Mouse (Mus musculus) cerebellum, adult 9-11 months (tissue): ENCODE data around the gene Shld1.

ENCODE experiments used
- DNase-seq: peaks from one replicate; pipeline ENCODE4 v3.0.0; 2022

Shld1 gene

DNA sequence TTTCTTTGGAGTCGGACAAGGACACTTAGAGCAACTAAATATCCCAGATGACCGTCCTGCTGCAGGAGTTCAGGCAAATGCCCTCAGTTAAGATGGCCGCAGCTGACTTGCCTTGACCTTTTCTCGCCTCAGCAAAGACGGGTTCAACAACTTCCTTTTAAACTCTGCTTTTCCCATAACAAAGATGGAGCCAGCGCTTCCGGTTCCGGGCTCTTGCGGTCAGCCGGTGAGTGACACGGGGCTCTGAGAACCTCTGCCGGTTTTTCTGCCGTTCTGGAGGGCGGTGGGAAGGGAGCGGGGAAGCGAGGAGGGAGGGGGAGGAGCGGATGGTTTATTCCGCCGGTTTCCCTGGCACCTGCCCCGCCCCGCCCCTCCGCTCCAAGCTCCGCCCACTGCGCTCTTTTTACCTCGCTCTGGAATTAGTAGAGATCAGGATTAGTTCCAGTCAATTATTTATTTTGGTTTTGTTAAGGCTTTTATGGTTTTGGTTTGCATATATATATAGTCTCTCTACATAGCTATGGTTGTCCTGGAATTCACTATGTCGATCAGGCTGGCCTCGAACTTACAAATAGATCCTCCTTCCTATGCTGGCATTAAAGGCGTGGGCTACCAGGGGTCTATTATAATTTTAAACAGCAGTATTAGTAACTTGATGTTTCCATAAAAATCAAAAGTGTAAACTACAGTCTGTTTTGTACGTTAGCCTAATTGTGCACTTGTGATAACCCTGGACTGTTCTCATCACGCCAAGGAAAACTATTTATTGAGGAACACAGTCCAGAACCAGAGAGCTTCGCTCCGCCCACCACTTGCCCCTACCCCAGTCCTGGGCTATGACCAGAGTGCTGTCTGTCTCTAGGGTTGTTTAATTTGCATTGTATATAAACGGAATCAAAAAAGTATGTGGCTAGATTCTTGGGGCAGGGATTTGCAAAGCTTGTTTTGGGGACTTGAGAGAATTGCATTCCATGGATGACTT, at the start of gene Shld1:
TSS of gene Shld1 (plus strand) at position 176 of the 982 bp plus-strand sequence.
- peak; percentile 95 for DNase-seq

DNA sequence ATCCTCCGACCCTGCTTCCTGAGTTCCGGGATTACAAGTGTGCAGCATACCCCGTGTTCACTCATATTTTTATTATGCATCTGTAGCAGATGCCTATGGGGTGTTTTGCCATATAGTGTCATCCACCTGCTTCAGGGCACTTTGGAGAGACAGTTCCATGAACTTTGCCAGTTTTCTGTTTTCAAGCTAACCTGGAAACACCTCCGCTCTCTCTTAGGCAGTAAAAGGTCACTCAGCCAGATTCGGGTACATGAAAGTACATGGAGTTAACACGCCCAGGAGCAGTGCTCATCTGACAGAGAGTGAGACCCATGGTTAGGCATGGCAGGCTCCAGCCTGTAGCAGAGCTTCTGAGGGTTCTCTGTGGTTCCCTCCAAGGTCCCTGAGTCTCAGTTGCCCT, 48.4 kb upstream of the Shld1 start:
- no peak for DNase-seq

- no peak for DNase-seq
Measured at GRCm38 (mm10) chr2:132639337-132639736, 47.4 kb upstream of the Shld1 start.

- DNase-seq: no peak
Measured at GRCm38 (mm10) chr2:132641196-132641595, 45.5 kb upstream of the Shld1 start.

DNA sequence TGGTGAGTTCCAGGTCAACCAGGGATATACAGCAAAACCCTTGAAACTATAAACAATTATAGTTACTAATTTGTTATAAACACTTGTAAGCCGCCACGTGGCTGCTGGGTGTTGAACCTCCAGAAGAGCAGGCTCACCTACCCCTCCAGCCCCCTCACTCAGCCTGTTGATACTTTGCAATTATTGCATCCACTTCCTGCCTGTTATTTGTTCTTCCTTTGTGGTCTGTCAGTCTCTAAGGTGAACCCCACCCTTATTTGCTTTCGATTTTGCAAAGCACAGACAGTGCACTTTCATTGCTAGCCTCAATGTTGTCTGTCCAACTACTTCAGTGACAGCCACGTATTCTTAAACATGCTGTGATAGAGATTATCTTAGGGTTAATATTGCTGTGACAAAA, 43.6 kb upstream of the Shld1 start:
- no peak for DNase-seq

DNA sequence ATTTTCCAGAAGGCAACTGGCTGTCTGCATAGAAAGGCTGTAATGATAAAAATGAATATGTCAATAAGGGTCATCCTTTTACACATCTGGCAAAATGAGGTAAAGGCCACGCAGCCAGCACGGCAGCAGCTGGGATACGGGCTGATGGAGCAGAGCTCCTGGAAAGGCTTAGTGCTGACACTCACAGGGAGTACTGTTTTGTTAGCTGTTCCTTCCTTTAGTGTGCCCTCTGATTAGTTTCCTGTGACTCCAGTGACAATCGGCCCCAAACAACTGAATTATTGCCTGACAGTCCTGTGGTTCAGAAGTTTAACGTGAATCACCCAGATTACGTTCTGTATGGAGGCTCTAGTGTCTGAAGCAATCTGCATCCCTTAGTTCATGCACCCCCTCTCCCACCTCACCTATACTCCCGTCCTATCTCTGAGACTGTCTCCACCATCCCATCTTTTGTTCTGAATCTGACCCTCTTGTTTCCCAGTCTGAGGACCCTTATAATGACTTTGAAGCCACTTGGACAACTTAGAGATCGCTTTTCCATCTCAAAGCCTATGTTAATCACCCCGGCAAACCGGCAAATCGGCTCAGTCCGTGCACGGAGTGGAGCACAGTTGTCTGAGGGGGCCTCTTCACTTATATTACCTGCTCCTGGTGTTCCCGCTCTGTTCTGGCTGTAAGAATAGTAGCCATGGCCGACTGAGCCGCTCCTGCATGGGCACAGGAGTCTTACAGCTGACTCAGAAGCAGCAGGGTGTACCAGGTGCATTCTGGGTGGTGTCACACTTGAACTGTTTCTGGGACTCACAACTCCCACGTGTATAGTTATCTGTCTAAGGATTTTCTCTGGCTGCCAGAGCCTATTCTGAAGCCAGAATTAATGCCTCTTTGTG, 39.6 kb upstream of the Shld1 start:
- DNase-seq: no peak

DNA sequence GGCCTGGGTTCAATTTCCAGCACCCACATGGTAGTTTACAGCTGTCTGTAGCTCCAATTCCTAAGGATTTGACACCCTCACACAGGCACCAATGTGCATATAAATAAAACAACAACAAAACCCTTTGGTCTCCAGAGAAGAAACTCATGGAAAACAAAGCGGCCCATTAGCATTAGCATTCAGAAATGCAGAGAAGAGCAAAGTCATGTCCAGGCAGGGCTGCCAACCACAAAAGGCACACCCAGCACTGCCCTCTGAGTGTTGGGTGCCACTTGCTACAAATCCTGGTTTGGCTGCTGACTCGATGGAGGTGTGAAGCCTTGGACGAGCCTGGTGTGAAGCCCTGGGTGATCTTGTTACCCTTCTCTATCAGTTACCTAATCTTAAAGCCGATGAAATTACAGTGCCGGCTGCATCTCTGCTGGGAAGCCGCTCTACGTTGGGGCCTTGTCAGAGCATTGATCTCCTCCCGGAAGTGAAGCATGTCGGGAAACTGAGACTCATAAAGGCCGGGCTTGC, 37.3 kb upstream of the Shld1 start:
- no peak for DNase-seq

GRCm38 (mm10) chr2:132650546-132650945, 36.2 kb upstream of the Shld1 start:
- no peak for DNase-seq

DNA sequence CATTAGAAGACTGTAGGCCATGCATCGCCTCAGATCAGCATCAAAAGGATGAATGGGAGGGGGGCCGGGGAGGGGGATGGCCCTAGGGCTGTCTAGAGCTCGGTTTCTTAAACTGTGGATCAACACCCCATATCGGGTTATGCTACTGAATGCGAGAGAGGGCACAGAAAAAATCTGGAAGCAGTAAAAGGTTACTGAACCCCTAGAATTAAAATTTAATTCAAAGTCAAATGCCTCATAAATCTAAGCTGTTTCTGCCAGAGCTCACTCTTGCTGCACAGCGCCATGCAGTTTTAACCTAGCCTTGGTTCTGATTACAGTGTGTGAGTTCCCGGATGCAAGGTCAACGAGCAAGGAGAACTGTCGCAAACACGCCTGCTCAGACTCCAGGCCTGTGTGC, 34.3 kb upstream of the Shld1 start:
- DNase-seq: no peak

DNA sequence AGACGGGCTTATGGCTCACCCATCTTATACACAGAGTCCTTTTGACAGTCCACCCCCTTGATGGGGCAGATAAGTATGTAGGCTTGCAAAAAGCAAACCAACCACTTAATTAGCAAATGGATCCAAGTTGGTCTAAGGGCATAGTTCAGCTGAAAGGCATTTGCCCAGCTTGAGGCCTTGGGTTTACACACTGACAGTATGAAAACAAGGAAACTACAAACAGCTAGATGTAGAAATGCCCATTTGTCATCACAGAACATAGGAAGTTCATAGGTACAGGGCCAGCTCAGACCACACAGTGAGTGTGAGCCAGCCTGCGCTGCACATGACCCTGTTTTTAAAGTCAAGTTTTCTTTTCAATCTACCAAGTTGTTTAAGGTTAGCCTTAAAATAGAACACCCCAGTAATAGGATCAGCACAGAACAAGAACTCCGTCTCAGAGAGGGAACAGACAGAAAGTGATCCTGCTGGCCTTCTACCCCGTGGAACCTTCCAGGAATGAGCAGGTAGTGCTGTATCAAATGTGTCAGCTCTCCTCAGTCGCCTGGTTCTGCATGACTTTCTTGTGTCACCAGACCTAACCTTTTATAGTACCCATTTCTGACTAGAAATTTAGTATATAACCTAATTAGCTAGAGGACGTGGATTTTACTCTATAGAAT, 31.8 kb upstream of the Shld1 start:
- no peak for DNase-seq

DNA sequence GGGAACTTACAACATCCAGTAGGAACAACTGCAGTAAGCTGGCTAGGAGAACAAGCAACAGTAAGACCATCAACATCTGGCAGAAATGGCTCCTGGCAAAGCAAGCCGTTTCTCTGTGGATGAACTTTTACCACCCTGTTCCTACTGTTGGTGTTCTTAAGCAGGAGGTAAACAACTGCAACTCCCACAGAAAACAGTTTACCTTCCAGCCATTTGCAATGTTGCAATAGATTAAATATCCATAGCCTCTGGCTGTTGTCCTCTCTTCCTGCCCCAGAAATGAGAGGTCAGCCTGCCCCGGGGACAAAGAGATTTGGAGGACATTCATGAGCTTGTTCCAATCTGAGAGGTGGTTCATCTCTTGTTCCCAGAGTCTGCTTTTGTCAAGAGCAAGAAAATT, 29.5 kb upstream of the Shld1 start:
- no peak for DNase-seq

DNA sequence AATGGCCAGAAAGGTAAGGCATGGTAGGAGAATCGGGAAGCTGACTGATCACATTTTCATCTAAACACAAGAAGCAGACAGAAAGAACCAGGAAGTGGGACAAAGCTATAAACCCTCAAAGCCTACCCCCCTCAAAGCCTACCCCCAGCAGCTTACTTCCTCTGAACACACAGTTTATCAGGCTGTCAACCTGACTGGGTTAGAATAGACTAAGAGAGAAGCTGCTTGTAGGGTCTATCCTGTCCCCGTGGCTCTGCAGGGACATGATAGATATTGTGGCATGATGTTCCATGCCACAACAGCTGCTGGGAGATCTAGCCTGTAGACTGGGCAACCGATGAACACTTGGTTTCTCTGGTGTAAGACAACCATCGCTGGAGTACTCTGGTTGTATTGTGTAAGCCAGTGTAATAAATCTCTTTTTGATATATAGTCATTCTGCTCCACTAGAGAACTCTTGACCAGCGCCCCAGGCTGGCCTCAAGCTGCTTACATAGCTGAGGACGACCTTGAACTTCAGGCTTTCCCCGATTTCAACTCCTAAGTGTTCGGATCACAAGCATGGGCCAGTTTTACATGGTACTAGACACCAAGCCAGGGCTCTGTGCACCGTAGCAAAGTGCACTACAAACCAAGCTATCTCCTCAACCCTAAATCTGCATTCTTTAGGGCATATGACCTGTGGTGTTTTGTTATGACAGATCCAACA, 28.2 kb upstream of the Shld1 start:
- no peak for DNase-seq

GRCm38 (mm10) chr2:132669091-132669490, 17.6 kb upstream of the Shld1 start:
- no peak for DNase-seq

DNA sequence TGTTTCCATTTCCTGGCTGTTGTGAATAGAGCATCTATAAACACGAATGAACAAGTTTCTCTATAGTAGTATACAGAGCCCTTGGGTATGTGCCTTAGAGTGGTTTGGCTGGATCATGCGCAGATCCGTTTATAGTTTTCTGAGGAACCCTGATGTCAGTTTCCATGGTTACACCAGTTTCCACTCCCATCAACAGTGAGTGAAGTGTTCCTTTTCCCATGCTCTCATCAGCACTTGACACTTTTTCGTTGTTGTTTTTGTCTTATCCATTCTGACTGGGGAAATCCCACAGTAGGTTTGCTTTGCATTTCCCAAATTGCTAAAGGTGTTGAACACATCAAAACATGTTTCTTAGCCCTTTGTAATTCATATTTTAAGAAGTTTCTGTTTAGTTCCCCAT, 16.4 kb upstream of the Shld1 start:
- DNase-seq: no peak

- DNase-seq: no peak
Measured at GRCm38 (mm10) chr2:132672121-132672520, 14.6 kb upstream of the Shld1 start.

GRCm38 (mm10) chr2:132676111-132676510, 10.6 kb upstream of the Shld1 start:
- no peak for DNase-seq

- no peak for DNase-seq
Measured at GRCm38 (mm10) chr2:132685001-132685400, 1.7 kb upstream of the Shld1 start.

DNA sequence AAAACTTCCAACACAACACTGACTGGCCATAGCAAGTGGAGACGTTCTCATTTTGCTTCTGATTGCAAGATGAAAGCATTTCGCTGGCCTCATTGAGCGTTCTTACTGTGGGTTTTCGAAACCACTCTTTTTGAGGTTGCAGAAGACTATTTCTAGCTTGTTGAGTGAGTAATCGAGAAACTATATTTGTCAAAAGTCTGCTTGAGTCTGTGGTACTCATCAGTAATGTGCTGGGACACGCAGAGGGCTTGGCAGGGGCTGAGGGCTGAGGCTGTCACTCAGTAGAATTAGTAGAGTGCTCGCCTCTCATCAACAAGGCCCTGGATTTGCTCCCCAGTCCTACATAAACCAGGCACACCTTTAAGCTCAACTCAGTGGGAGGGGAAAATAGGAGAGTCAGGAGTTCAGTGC, 1.9 kb downstream of the Shld1 start:
- no peak for DNase-seq

DNA sequence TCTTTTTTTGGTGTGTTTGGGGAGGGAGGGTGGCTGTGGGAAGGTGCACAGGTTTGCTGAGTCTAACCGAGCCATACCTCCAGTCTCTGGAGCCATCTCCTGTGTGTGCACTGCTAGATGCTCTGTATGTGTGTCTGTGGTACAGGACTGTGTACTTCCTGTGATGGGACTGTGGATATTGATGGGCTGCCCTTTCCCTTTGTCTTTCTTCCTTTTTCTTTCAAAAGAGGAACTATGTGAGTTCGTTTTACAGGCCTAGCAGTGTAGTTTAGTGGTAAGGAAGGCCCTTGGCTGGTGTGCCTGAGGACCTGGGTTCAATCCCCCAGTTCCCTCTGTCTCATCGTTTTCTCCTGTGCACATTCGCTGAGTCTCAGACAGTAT, 2.4 kb downstream of the Shld1 start:
- DNase-seq: no peak

DNA sequence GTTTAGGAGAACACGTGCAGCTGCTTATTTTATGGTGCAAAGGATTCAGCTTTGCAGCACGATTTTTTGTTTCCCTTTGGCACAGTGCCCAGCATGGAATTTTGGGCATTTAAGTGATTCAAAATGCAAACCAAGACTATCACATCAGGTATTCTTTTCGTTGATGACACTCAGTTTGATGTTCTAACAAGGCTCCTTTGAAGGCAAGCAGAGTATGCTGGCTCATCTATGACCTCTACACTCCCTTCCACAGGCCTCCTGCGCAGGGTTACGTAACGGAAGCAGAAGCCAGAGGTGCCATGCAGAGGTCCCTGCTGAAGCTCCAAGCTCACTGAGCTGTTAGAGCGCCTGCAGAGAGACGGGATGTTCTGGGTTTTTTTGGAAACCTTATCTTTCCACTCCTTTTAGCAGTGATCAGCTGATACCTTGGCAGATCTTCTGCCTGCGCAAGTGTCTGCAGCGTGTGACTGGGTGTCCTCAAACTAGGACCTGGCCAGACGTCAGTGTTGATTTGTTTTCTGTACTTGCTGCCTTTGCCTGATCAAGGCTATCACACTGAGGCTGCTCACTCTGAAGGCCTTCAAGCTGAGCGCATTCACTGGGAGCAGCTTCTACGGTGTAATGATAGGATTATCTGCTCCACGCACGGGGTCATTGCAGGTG, 3.0 kb downstream of the Shld1 start:
- DNase-seq: peak; percentile 48

DNA sequence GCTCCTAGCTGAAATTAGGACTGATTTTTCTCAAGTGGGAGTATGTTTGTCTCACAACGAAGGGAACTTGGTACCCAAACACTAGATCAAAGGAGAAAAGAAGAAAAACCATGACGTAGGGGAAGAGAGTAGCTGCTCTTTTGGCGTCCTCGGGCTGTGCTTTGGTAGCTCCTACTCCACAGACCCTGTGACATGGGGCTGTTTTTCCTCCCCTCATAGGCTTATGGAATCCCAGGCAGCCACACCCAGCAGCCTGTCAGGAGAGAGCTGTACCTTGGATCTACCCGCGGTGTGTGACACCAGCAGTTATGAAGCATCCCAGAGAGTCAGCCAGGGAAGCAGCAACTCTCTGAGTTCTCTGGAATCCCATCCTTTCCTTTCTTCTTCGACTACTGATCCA, 5.0 kb downstream of the Shld1 start:
- no peak for DNase-seq

GRCm38 (mm10) chr2:132692320-132692719, 5.6 kb downstream of the Shld1 start:
- no peak for DNase-seq
